Mouse (Mus musculus): ENCODE results near the gene Hoxc13. TPM values are rescaled to one million over a fixed set of nuclear protein-coding genes. Genes with fewer than 3 reads are reported as not detected.

The Hoxc13 gene
- total and polyA plus RNA-seq, 3 experiments = not detected

GRCm38 (mm10) chr15:102943468-102943813 lies 22.5 kb downstream of the Hoxc13 start:
- TF ChIP-seq POLR2AphosphoS5 (IDR thresholded peaks at IDR 0.05; ENCODE audit: insufficient replicate concordance, low read depth, low read length) (no peak), GATA2 (IDR thresholded peaks at IDR 0.05; ENCODE audit: borderline replicate concordance, low read depth, low read length) (no peak), GATA1 (IDR thresholded peaks at IDR 0.05; ENCODE audit: borderline replicate concordance, low read length) (no peak), CTCF (IDR thresholded peaks at IDR 0.05; ENCODE audit: low read depth, low read length) (no peak), TAL1 (conservative IDR thresholded peaks at IDR 0.05; ENCODE audit: low read depth, low read length) (no peak)
- peaks cover 69% of the 10 kb centered on the region for H3K27me3 ChIP-seq (ENCODE audit: insufficient read depth, low read length)
- H3K4me1 ChIP-seq (ENCODE audit: insufficient read depth, low read depth, low read length) = peaks cover 28% of the 10 kb centered on the region
- H3K36me3 ChIP-seq (replicated peaks) = no peaks in the 10 kb centered on the region
- no peak for DNase-seq (ENCODE audit: low spot score)
- no peaks in the 10 kb centered on the region; the same call in 1 of the 2 replicates for H3K9me3 ChIP-seq (replicated peaks)
- H3K4me3 ChIP-seq (ENCODE audit: low read depth, low read length) = peak overlapping the region; percentile 66; the same call in 1 of the 2 replicates
- no peak for ATAC-seq (ENCODE audit: extremely low read depth, insufficient number of reproducible peaks, low FRiP score, poor library complexity, severe bottlenecking)

DNA sequence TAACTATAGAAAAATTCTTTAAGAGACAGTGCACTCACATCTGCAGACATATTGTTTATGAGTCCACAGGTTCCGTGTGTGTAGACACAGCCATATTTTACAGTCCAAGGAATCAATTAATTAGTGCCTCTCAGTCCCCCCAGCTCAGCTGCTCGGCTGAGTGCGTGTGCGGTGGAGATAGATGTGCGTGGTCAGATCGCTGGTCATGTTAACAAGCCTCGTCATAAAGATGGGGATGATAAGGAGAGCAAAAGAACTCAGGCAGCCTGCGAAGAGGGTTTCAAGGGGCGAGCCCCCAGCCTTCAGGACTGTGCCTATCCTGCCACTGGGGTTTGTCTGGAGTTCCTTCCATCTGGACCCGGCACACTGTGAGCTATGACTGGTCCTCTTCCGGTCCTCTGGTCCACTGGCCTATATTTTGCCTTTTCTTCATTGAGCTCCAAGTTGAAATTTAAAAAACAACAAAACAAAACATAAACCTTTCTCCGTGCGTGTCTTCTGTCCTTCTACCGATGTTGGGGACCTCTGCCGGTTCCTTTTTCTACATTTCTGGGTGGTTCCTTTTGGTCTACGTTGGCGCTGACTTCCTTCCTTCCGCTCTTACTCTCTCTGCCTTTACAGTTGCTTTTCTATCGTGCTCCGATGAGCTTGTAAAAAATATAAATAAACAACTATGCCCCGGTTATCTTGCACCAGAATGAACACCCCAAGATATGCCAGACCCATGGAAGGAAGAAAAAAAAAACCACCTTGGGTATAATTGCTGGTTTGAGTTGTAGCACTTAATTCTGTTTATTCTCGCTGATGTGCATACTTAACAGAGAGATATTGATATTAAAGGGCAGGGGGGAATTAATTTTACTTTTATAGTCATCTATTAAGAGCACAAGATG lies 24.5 kb downstream of the Hoxc13 start:
- peak overlapping the region; percentile 65; the same call in 1 of the 2 replicates for H3K4me3 ChIP-seq (ENCODE audit: low read depth, low read length)
- TF ChIP-seq TAL1 (conservative IDR thresholded peaks at IDR 0.05; ENCODE audit: low read depth, low read length) (0 out of 2 replicates have a peak, but pooled peaks have one; percentile 12), GATA2 (IDR thresholded peaks at IDR 0.05; ENCODE audit: borderline replicate concordance, low read depth, low read length) (no peak)
- no peaks in the 10 kb centered on the region; the same call in 1 of the 2 replicates for H3K9me3 ChIP-seq (replicated peaks)
- H3K4me1 ChIP-seq (ENCODE audit: insufficient read depth, low read depth, low read length) = peaks cover 28% of the 10 kb centered on the region
- DNase-seq (ENCODE audit: low spot score) (no peak), ATAC-seq (ENCODE audit: extremely low read depth, insufficient number of reproducible peaks, low FRiP score, poor library complexity, severe bottlenecking) (peak; percentile 73)
- no peaks in the 10 kb centered on the region for H3K36me3 ChIP-seq (replicated peaks)
- peaks cover 68% of the 10 kb centered on the region for H3K27me3 ChIP-seq (ENCODE audit: insufficient read depth, low read length)

DNA sequence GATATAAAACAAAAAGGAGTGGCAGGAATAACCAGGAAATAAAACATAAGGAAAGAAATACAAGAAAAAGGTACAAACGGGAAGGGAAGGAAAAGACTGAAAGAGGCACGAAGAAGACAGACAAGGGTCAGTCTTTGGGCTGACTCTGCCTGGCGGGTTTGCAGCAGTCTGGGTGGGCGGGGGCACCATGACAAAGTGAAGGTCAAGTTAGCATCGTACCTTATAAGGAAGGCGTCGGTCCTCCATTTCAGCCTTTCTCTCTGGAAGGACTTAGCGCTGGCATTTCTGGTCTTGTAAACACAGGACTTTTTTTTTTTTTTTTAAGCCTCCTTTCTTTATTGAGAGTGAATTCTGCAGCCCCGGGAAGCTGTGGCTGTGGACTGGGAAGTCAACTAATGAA lies 26.4 kb downstream of the Hoxc13 start:
- TF ChIP-seq GATA2 (IDR thresholded peaks at IDR 0.05; ENCODE audit: borderline replicate concordance, low read depth, low read length) (no peak), CTCF (IDR thresholded peaks at IDR 0.05; ENCODE audit: low read depth, low read length) (no peak), GATA1 (IDR thresholded peaks at IDR 0.05; ENCODE audit: borderline replicate concordance, low read length) (no peak), POLR2AphosphoS5 (IDR thresholded peaks at IDR 0.05; ENCODE audit: insufficient replicate concordance, low read depth, low read length) (no peak), TAL1 (conservative IDR thresholded peaks at IDR 0.05; ENCODE audit: low read depth, low read length) (no peak)

DNA sequence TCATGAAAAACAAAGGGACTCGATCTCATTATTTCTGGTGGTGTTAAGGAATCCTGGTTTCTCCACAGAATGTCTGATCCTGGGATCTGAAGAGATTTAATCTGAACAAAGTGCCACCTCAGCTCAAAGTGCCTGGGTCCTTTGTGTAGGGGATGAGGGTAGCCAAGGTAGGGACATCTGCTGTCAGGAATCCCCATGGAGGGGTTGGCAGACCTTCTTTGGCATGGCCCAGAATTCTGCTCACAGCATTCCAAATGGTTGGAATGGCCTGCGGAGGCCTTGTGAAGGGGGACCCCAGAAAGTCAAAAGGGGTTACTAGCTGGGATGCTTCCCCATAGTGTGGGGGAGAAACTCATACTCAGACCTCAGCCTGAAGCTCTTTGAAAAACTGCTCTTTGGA lies 27.9 kb downstream of the Hoxc13 start:
- TF ChIP-seq GATA1 (IDR thresholded peaks at IDR 0.05; ENCODE audit: borderline replicate concordance, low read length) = no peak
- TF ChIP-seq TAL1 (conservative IDR thresholded peaks at IDR 0.05; ENCODE audit: low read depth, low read length) = no peak
- TF ChIP-seq CTCF (IDR thresholded peaks at IDR 0.05; ENCODE audit: low read depth, low read length) = no peak
- TF ChIP-seq GATA2 (IDR thresholded peaks at IDR 0.05; ENCODE audit: borderline replicate concordance, low read depth, low read length) = no peak
- no peak for TF ChIP-seq POLR2AphosphoS5 (IDR thresholded peaks at IDR 0.05; ENCODE audit: insufficient replicate concordance, low read depth, low read length)
- ATAC-seq (ENCODE audit: extremely low read depth, insufficient number of reproducible peaks, low FRiP score, poor library complexity, severe bottlenecking) (no peak), DNase-seq (ENCODE audit: low spot score) (no peak)
- Histone ChIP-seq H3K4me1 (ENCODE audit: insufficient read depth, low read depth, low read length) (peaks cover 18% of the 10 kb centered on the region), H3K36me3 (replicated peaks) (no peaks in the 10 kb centered on the region), H3K4me3 (ENCODE audit: low read depth, low read length) (no peak overlapping the region), H3K9me3 (replicated peaks) (no peaks in the 10 kb centered on the region), H3K27me3 (ENCODE audit: insufficient read depth, low read length) (peaks cover 71% of the 10 kb centered on the region)

More for the DNA sequence above, 26.4 kb downstream of the Hoxc13 start:
- Histone ChIP-seq H3K9me3 (replicated peaks) (no peaks in the 10 kb centered on the region; the same call in 1 of the 2 replicates), H3K4me1 (ENCODE audit: insufficient read depth, low read depth, low read length) (peaks cover 28% of the 10 kb centered on the region), H3K27me3 (ENCODE audit: insufficient read depth, low read length) (peaks cover 71% of the 10 kb centered on the region), H3K36me3 (replicated peaks) (no peaks in the 10 kb centered on the region), H3K4me3 (ENCODE audit: low read depth, low read length) (no peak overlapping the region)
- DNase-seq (ENCODE audit: low spot score) (no peak), ATAC-seq (ENCODE audit: extremely low read depth, insufficient number of reproducible peaks, low FRiP score, poor library complexity, severe bottlenecking) (no peak)

DNA sequence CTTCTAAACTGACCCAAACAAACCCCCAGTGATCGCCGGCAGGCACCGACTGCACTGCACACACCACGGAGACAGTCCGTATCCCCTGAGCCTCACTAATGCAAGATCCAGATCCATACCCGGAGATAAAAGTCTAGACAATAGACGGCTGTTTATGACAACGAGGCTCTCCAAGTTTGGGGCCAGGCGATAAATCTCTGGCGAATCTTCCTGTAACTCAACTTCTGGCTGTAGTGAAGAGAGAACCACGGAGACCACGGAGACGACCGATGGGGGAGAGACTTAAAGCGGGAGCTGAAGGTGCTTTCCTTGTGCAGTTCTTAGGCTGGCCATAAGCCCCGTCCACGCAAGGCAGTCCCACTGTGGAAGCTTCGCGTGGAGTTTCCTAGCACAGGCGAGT lies 28.8 kb downstream of the Hoxc13 start:
- H3K4me1 ChIP-seq (ENCODE audit: insufficient read depth, low read depth, low read length) = peaks cover 21% of the 10 kb centered on the region
- H3K9me3 ChIP-seq (replicated peaks) = no peaks in the 10 kb centered on the region
- no peak overlapping the region for H3K4me3 ChIP-seq (ENCODE audit: low read depth, low read length)
- peaks cover 78% of the 10 kb centered on the region for H3K27me3 ChIP-seq (ENCODE audit: insufficient read depth, low read length)
- no peak for ATAC-seq (ENCODE audit: extremely low read depth, insufficient number of reproducible peaks, low FRiP score, poor library complexity, severe bottlenecking)
- TF ChIP-seq GATA2 (IDR thresholded peaks at IDR 0.05; ENCODE audit: borderline replicate concordance, low read depth, low read length) (no peak), CTCF (IDR thresholded peaks at IDR 0.05; ENCODE audit: low read depth, low read length) (no peak), GATA1 (IDR thresholded peaks at IDR 0.05; ENCODE audit: borderline replicate concordance, low read length) (no peak), TAL1 (conservative IDR thresholded peaks at IDR 0.05; ENCODE audit: low read depth, low read length) (no peak), POLR2AphosphoS5 (IDR thresholded peaks at IDR 0.05; ENCODE audit: insufficient replicate concordance, low read depth, low read length) (no peak)
- H3K36me3 ChIP-seq (replicated peaks) = no peaks in the 10 kb centered on the region
- DNase-seq (ENCODE audit: low spot score) = no peak

- Histone ChIP-seq H3K4me1 (ENCODE audit: insufficient read depth, low read depth, low read length) (peaks cover 18% of the 10 kb centered on the region), H3K36me3 (replicated peaks) (no peaks in the 10 kb centered on the region), H3K4me3 (ENCODE audit: low read depth, low read length) (no peak overlapping the region), H3K27me3 (ENCODE audit: insufficient read depth, low read length) (peaks cover 86% of the 10 kb centered on the region), H3K9me3 (replicated peaks) (no peaks in the 10 kb centered on the region)
- DNase-seq (ENCODE audit: low spot score) (no peak), ATAC-seq (ENCODE audit: extremely low read depth, insufficient number of reproducible peaks, low FRiP score, poor library complexity, severe bottlenecking) (no peak)
- no peak for TF ChIP-seq POLR2AphosphoS5 (IDR thresholded peaks at IDR 0.05; ENCODE audit: insufficient replicate concordance, low read depth, low read length)
- no peak for TF ChIP-seq GATA1 (IDR thresholded peaks at IDR 0.05; ENCODE audit: borderline replicate concordance, low read length)
These were observed 30.0 kb downstream of the Hoxc13 start for GRCm38 (mm10) chr15:102950877-102951276.
